Mouse (Mus musculus) kidney, adult 2 months (tissue): ENCODE results near the gene Svs6. TPM values are rescaled to one million over a fixed set of nuclear protein-coding genes. Genes with fewer than 3 reads are reported as not detected.
"Not testable (repeated sequence)": the region's sequence is repeated elsewhere in the genome, so short reads cannot be mapped to it uniquely, and the experiment has no call there.

ENCODE experiments used
- DNase-seq: peaks from one replicate; pipeline ENCODE4 v3.0.0; 2021
- H3K27ac ChIP-seq: fragments of 200-500 bp; 2 replicates; pipeline ENCODE4 v1.5.1; 2012; ENCODE audit warnings: low read depth, low read length, control low read depth, inconsistent platforms; ENCODE audit not compliant: insufficient read depth
- H3K27me3 ChIP-seq: fragments of 200-500 bp; replicated peaks from 2 replicates; pipeline ENCODE4 v1.6.1; 2012; ENCODE audit warnings: mild to moderate bottlenecking, moderate library complexity, low read length, inconsistent platforms; ENCODE audit not compliant: control insufficient read depth, insufficient read depth
- H3K36me3 ChIP-seq: fragments of 200-500 bp; 2 replicates; pipeline ENCODE4 v1.6.1; 2012; ENCODE audit warnings: mild to moderate bottlenecking, moderate library complexity, low read length, inconsistent platforms; ENCODE audit not compliant: control insufficient read depth, insufficient read depth
- H3K4me1 ChIP-seq: fragments of 200-500 bp; 2 replicates; pipeline ENCODE4 v1.6.1; 2011; ENCODE audit warnings: low read length; ENCODE audit not compliant: control insufficient read depth, insufficient read depth
- H3K4me3 ChIP-seq: fragments of 200-500 bp; 2 replicates; pipeline ENCODE4 v1.5.1; 2011; ENCODE audit warnings: mild to moderate bottlenecking, low read depth, low read length, control low read depth; ENCODE audit not compliant: insufficient read depth
- CTCF ChIP-seq: fragments of 200-500 bp; conservative IDR thresholded peaks from 2 replicates; pipeline ENCODE4 v1.5.1; 2011; ENCODE audit warnings: low read depth, mild to moderate bottlenecking, control low read depth, low read length, moderate library complexity, mixed read lengths; ENCODE audit not compliant: insufficient read depth, insufficient read length
- POLR2A ChIP-seq: fragments of 200-500 bp; IDR thresholded peaks from one replicate; pipeline ENCODE4 v1.6.1; 2011; ENCODE audit warnings: low read depth, low read length, control low read depth
- WGBS: fragments of 180-500 bp; shearing (Covaris S2); methylation state at CpG from one replicate; pipeline ENCODE4 v1.1.7; 2018; 5-methylcytosine and 5-hydroxymethylcytosine counted together
- polyA plus RNA-seq: library from polyadenylated mRNA; depleted of rRNA; stranded (reverse); fragments of >200 nt; gene quantifications from 2 replicates; pipeline ENCODE4 v1.2.3, GENCODE M21; 2012; rRNA removed

Gene Svs6
- not detected in 2 replicates for polyA plus RNA-seq

- WGBS: 81% methylated on average over 1 of the region's 1 CpGs
- not testable (repeated sequence) for H3K4me1 ChIP-seq, H3K27me3 ChIP-seq, H3K36me3 ChIP-seq, H3K4me3 ChIP-seq, H3K27ac ChIP-seq, DNase-seq
These were observed at the start of gene Svs6 for GRCm38 (mm10) chr2:164316451-164316850. TSS of gene Svs6 (plus strand) at chr2:164316751.

GRCm38 (mm10) chr2:164278359-164278758 is 38.2 kb upstream of the Svs6 start, which contains the start of gene Svs4:
TSS of gene Svs4 (minus strand) at chr2:164278459.
- H3K4me1 ChIP-seq: no peaks in the 10 kb centered on the region
- no peaks in the 10 kb centered on the region for H3K36me3 ChIP-seq
- H3K27me3 ChIP-seq: no peaks in the 10 kb centered on the region
- DNase-seq: no peak
- H3K4me3 ChIP-seq: no peak within 1 kb of the TSS
- TF ChIP-seq POLR2A: no peak
- TF ChIP-seq CTCF: no peak
- 85% methylated on average over 4 of the region's 4 CpGs for WGBS
- H3K27ac ChIP-seq: no peak within 1 kb of the TSS

GRCm38 (mm10) chr2:164288968-164289367 is 27.6 kb upstream of the Svs6 start, which contains the start of gene Svs3a:
TSS of gene Svs3a (plus strand) at chr2:164289268.
- not testable (repeated sequence) for DNase-seq, H3K27me3 ChIP-seq, H3K4me3 ChIP-seq, H3K4me1 ChIP-seq, H3K27ac ChIP-seq, H3K36me3 ChIP-seq
- 81% methylated on average over 1 of the region's 1 CpGs for WGBS

- 88% methylated on average over 5 of the region's 5 CpGs for WGBS
- TF ChIP-seq POLR2A (no peak), CTCF (no peak)
- no peak overlapping the region for H3K27ac ChIP-seq
These were observed 4.0 kb upstream of the Svs6 start for GRCm38 (mm10) chr2:164312599-164312998.

GRCm38 (mm10) chr2:164315460-164315859 is 1.1 kb upstream of the Svs6 start:
- DNase-seq, H3K4me1 ChIP-seq, H3K4me3 ChIP-seq, H3K36me3 ChIP-seq, H3K27me3 ChIP-seq, H3K27ac ChIP-seq: not testable (repeated sequence)

More at GRCm38 (mm10) chr2:164312599-164312998, 4.0 kb upstream of the Svs6 start:
- DNase-seq: no peak
- Histone ChIP-seq H3K36me3 (no peaks in the 10 kb centered on the region), H3K4me3 (no peak overlapping the region), H3K4me1 (no peaks in the 10 kb centered on the region), H3K27me3 (no peaks in the 10 kb centered on the region; the same call in 1 of the 2 replicates)

DNA sequence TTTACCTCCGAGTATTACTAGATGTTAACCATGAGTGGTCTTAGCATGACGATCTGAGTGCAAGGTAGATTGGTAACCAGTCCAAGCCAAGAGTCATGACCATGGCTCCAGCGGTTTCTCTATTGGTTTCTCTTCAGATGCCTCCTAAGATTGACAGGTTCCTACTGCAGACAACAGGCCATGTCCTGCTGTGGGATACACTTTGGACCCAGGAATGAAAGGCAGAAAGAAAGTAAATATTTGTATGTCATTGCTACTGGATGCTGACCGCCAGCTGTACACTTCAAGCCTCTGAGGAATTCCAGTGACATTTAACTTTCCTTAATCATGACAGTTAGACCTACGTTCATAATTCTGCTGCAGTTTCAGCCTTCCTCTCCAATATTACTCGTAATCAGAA is 4.4 kb downstream of the Svs6 start:
- 85% methylated on average over 6 of the region's 6 CpGs for WGBS
- no peaks in the 10 kb centered on the region for H3K4me1 ChIP-seq
- no peak for TF ChIP-seq CTCF
- no peak for TF ChIP-seq POLR2A
- no peaks in the 10 kb centered on the region for H3K36me3 ChIP-seq
- H3K27me3 ChIP-seq: no peaks in the 10 kb centered on the region
- no peak overlapping the region for H3K4me3 ChIP-seq
- H3K27ac ChIP-seq: no peak overlapping the region
- no peak for DNase-seq

DNA sequence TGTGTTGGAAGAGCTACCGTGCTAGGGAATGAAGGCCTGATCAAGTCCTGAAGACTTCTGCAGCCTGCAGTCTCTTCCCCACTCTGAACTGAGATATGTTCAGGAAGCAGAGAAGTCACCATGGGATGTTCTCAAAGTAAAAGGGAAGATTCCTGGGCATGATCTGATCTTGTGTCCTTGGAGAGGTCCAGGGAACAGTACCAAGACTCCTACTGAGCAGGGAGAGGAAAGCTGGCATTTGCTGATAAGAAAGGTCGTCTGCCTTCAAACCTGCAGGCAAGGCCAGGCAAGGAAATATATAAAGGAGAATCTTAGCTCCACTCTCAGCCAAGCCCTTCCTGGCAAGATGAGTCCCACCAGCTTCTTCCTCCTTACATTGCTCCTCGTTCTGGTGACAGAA is 15.9 kb downstream of the Svs6 start, which contains the start of gene Svs5:
TSS of gene Svs5 (plus strand) at position 301 of the 400 bp plus-strand sequence.
- not testable (repeated sequence) for H3K4me3 ChIP-seq, H3K4me1 ChIP-seq, H3K27me3 ChIP-seq, H3K27ac ChIP-seq, H3K36me3 ChIP-seq, DNase-seq
- WGBS: 75% methylated on average over 3 of the region's 3 CpGs

- not testable (repeated sequence) for H3K4me1 ChIP-seq, H3K27ac ChIP-seq, H3K4me3 ChIP-seq, H3K36me3 ChIP-seq, DNase-seq, H3K27me3 ChIP-seq
- 89% methylated on average over 1 of the region's 1 CpGs for WGBS
These were observed 27.2 kb downstream of the Svs6 start for GRCm38 (mm10) chr2:164343732-164344131.

GRCm38 (mm10) chr2:164347697-164348096 is 31.1 kb downstream of the Svs6 start:
- H3K27me3 ChIP-seq, DNase-seq: not testable (repeated sequence)

More at GRCm38 (mm10) chr2:164347697-164348096, 31.1 kb downstream of the Svs6 start:
- not testable (repeated sequence) for H3K36me3 ChIP-seq, H3K4me3 ChIP-seq, H3K4me1 ChIP-seq, H3K27ac ChIP-seq
